Mouse (Mus musculus) limb, embryonic 13.5 days (tissue): ENCODE data around the gene Zfp217. TPM values are rescaled to one million over a fixed set of nuclear protein-coding genes. Genes with fewer than 3 reads are reported as not detected.

Source experiments
- ATAC-seq: fragments of 200-750 bp; cut with Nextera tagmentation; 2 replicates; pipeline ENCODE4 v1.8.0; 2017; ENCODE audit warnings: low read depth, moderate number of reproducible peaks, moderate TSS enrichment; ENCODE audit not compliant: low FRiP score
- H3K27ac ChIP-seq: fragments of 300-500 bp; sonication (generic); 2 replicates; pipeline ENCODE4 v1.5.1; 2015; ENCODE audit warnings: inconsistent platforms, mild to moderate bottlenecking, moderate library complexity
- H3K27me3 ChIP-seq: fragments of 300-500 bp; sonication (generic); 2 replicates; pipeline ENCODE4 v1.6.1; 2015; ENCODE audit warnings: mild to moderate bottlenecking, inconsistent platforms
- H3K36me3 ChIP-seq: fragments of 300-500 bp; sonication (generic); 2 replicates; pipeline ENCODE4 v1.6.1; 2015; ENCODE audit warnings: inconsistent platforms, mild to moderate bottlenecking, moderate library complexity
- H3K4me1 ChIP-seq: fragments of 300-500 bp; sonication (generic); 2 replicates; pipeline ENCODE4 v1.6.1; 2015; ENCODE audit warnings: inconsistent platforms
- H3K4me2 ChIP-seq: fragments of 300-500 bp; sonication (generic); replicated peaks from 2 replicates; pipeline ENCODE4 v1.6.1; 2015; ENCODE audit warnings: inconsistent platforms, mild to moderate bottlenecking, moderate library complexity
- H3K4me3 ChIP-seq: fragments of 300-500 bp; sonication (generic); 2 replicates; pipeline ENCODE4 v1.5.1; 2015; ENCODE audit warnings: moderate library complexity, mild to moderate bottlenecking, inconsistent platforms
- H3K9ac ChIP-seq: fragments of 300-500 bp; sonication (generic); 2 replicates; pipeline ENCODE4 v1.6.1; 2015; ENCODE audit warnings: mild to moderate bottlenecking, inconsistent platforms
- H3K9me3 ChIP-seq: fragments of 300-500 bp; sonication (generic); 2 replicates; pipeline ENCODE4 v1.6.1; 2016; ENCODE audit warnings: inconsistent platforms
- WGBS: fragments of 180-500 bp; shearing (Covaris S2); methylation state at CpG from one replicate; pipeline ENCODE4 v1.1.7; 2015; 5-methylcytosine and 5-hydroxymethylcytosine counted together
- polyA plus RNA-seq: library from polyadenylated mRNA; unstranded; fragments of >200 nt; fragmentation: Nextera tagmentation; extraction: Ambion mirVana; gene quantifications from 2 replicates; pipeline ENCODE4 v1.2.1, GENCODE M21; 2015

Gene Zfp217
- polyA plus RNA-seq, 1 experiment from 2014 or later, result 4.6 TPM

- Histone ChIP-seq H3K36me3 (no peaks in the 10 kb centered on the region), H3K4me1 (peaks cover 73% of the 10 kb centered on the region), H3K9me3 (no peaks in the 10 kb centered on the region), H3K27ac (peak overlapping the region; percentile 92), H3K4me3 (peak overlapping the region; percentile 88), H3K9ac (peak overlapping the region; percentile 97), H3K27me3 (no peaks in the 10 kb centered on the region), H3K4me2 (peak overlapping the region; percentile 76)
- WGBS, result under 1% methylated on average over 48 of the region's 48 CpGs
- peak; percentile 16; the same call in 1 of the 2 replicates for ATAC-seq
Measured at GRCm38 (mm10) chr2:170129923-170130779, 17.8 kb downstream of the Zfp217 start.

GRCm38 (mm10) chr2:170129248-170129922 lies 18.5 kb downstream of the Zfp217 start:
- peak overlapping the region; percentile 97; the same call in 1 of the 2 replicates for H3K9ac ChIP-seq
- peak overlapping the region; percentile 92; the same call in 1 of the 2 replicates for H3K27ac ChIP-seq
- ATAC-seq, result no peak
- no peaks in the 10 kb centered on the region for H3K36me3 ChIP-seq
- H3K4me2 ChIP-seq, result peak overlapping the region; percentile 76
- peaks cover 76% of the 10 kb centered on the region for H3K4me1 ChIP-seq
- H3K27me3 ChIP-seq, result no peaks in the 10 kb centered on the region
- peak overlapping the region; percentile 88 for H3K4me3 ChIP-seq
- 20% methylated on average over 5 of the region's 5 CpGs for WGBS
- no peaks in the 10 kb centered on the region for H3K9me3 ChIP-seq

GRCm38 (mm10) chr2:170128461-170129247 lies 19.2 kb downstream of the Zfp217 start:
- 10% methylated on average over 7 of the region's 7 CpGs for WGBS
- H3K4me1 ChIP-seq, result peaks cover 70% of the 10 kb centered on the region
- H3K27ac ChIP-seq, result peak overlapping the region; percentile 44
- H3K9me3 ChIP-seq, result no peaks in the 10 kb centered on the region
- H3K4me3 ChIP-seq, result peak overlapping the region; percentile 88
- peak overlapping the region; percentile 76 for H3K4me2 ChIP-seq
- no peak for ATAC-seq
- H3K36me3 ChIP-seq, result no peaks in the 10 kb centered on the region
- H3K9ac ChIP-seq, result peak overlapping the region; percentile 48
- H3K27me3 ChIP-seq, result no peaks in the 10 kb centered on the region

- no peak for ATAC-seq
- H3K4me3 ChIP-seq, result no peak overlapping the region
- peaks cover 58% of the 10 kb centered on the region for H3K4me1 ChIP-seq
- H3K27ac ChIP-seq, result no peak overlapping the region
- 45% methylated on average over 3 of the region's 3 CpGs for WGBS
- no peaks in the 10 kb centered on the region for H3K9me3 ChIP-seq
- peak overlapping the region; percentile 28 for H3K4me2 ChIP-seq
- H3K27me3 ChIP-seq, result no peaks in the 10 kb centered on the region
- H3K36me3 ChIP-seq, result peaks cover 4% of the 10 kb centered on the region
- H3K9ac ChIP-seq, result 0 out of 2 replicates have a peak overlapping the region, but pooled peaks have one; percentile 19
Measured at GRCm38 (mm10) chr2:170127523-170127922, 20.4 kb downstream of the Zfp217 start.

- Histone ChIP-seq H3K4me2 (no peak overlapping the region), H3K9ac (no peak overlapping the region)
- no peak for ATAC-seq
Measured at GRCm38 (mm10) chr2:170126266-170126665, 21.6 kb downstream of the Zfp217 start.

GRCm38 (mm10) chr2:170122197-170122596 lies 25.7 kb downstream of the Zfp217 start:
- no peaks in the 10 kb centered on the region for H3K27me3 ChIP-seq
- no peak overlapping the region for H3K27ac ChIP-seq
- peaks cover 39% of the 10 kb centered on the region for H3K4me1 ChIP-seq
- no peak overlapping the region for H3K4me2 ChIP-seq
- 92% methylated on average over 7 of the region's 7 CpGs for WGBS
- H3K9me3 ChIP-seq, result no peaks in the 10 kb centered on the region
- peaks cover 50% of the 10 kb centered on the region for H3K36me3 ChIP-seq
- no peak overlapping the region for H3K4me3 ChIP-seq
- no peak overlapping the region for H3K9ac ChIP-seq
- ATAC-seq, result no peak

More at GRCm38 (mm10) chr2:170126266-170126665, 21.6 kb downstream of the Zfp217 start:
- H3K36me3 ChIP-seq, result peaks cover 15% of the 10 kb centered on the region
- peaks cover 53% of the 10 kb centered on the region for H3K4me1 ChIP-seq
- H3K27ac ChIP-seq, result no peak overlapping the region
- no peak overlapping the region for H3K4me3 ChIP-seq
- H3K27me3 ChIP-seq, result no peaks in the 10 kb centered on the region
- WGBS, result 79% methylated on average over 1 of the region's 1 CpGs
- no peaks in the 10 kb centered on the region for H3K9me3 ChIP-seq

- Histone ChIP-seq H3K27ac (no peak overlapping the region), H3K4me2 (no peak overlapping the region), H3K9me3 (no peaks in the 10 kb centered on the region), H3K36me3 (peaks cover 58% of the 10 kb centered on the region), H3K4me3 (no peak overlapping the region), H3K9ac (peak overlapping the region; percentile 43; the same call in 1 of the 2 replicates), H3K4me1 (peaks cover 21% of the 10 kb centered on the region), H3K27me3 (no peaks in the 10 kb centered on the region)
- no peak for ATAC-seq
- WGBS, result 88% methylated on average over 19 of the region's 19 CpGs
Measured at GRCm38 (mm10) chr2:170120139-170121027, 27.5 kb downstream of the Zfp217 start.

GRCm38 (mm10) chr2:170116704-170117281 lies 31.1 kb downstream of the Zfp217 start:
- Histone ChIP-seq H3K27me3 (no peaks in the 10 kb centered on the region), H3K9me3 (no peaks in the 10 kb centered on the region), H3K4me2 (no peak overlapping the region), H3K4me1 (peaks cover 15% of the 10 kb centered on the region; the same call in 1 of the 2 replicates), H3K9ac (no peak overlapping the region), H3K27ac (no peak overlapping the region), H3K4me3 (no peak overlapping the region), H3K36me3 (peaks cover 81% of the 10 kb centered on the region)
- 43% methylated on average over 4 of the region's 4 CpGs for WGBS
- ATAC-seq, result no peak; the same call in 1 of the 2 replicates

GRCm38 (mm10) chr2:170110306-170110705 lies 37.6 kb downstream of the Zfp217 start:
- 80% methylated on average over 8 of the region's 8 CpGs for WGBS

GRCm38 (mm10) chr2:170109528-170109927 lies 38.4 kb downstream of the Zfp217 start:
- Histone ChIP-seq H3K4me1 (no peaks in the 10 kb centered on the region), H3K4me2 (no peak overlapping the region), H3K36me3 (peaks cover 76% of the 10 kb centered on the region), H3K4me3 (no peak overlapping the region), H3K9ac (no peak overlapping the region), H3K9me3 (no peaks in the 10 kb centered on the region), H3K27me3 (no peaks in the 10 kb centered on the region), H3K27ac (no peak overlapping the region)
- 63% methylated on average over 5 of the region's 5 CpGs for WGBS
- ATAC-seq, result no peak

More at GRCm38 (mm10) chr2:170110306-170110705, 37.6 kb downstream of the Zfp217 start:
- Histone ChIP-seq H3K9me3 (no peaks in the 10 kb centered on the region), H3K9ac (no peak overlapping the region), H3K4me3 (no peak overlapping the region), H3K36me3 (peaks cover 84% of the 10 kb centered on the region), H3K4me2 (no peak overlapping the region), H3K27ac (no peak overlapping the region), H3K27me3 (no peaks in the 10 kb centered on the region), H3K4me1 (no peaks in the 10 kb centered on the region)
- ATAC-seq, result no peak
